Mouse (Mus musculus) lung, adult 2 months (tissue): ENCODE measurements at regions not wholly inside any gene's neighbourhood (a gene's known extent, or its start where the extent isn't known, plus 50 kb on each side); places are given as distances from the start of the nearest gene placed in this dataset.

Source experiments
- DNase-seq: peaks from one replicate; pipeline ENCODE4 v3.0.0; 2022
- H3K4me1 ChIP-seq: fragments of 200-500 bp; 2 replicates; pipeline ENCODE4 v1.6.1; 2011; ENCODE audit warnings: low read length; ENCODE audit not compliant: control insufficient read depth, insufficient read depth
- H3K4me3 ChIP-seq: fragments of 200-500 bp; replicated peaks from 2 replicates; pipeline ENCODE3; 2011; ENCODE audit warnings: low read depth, mild to moderate bottlenecking, control low read depth, low read length; ENCODE audit errors: extremely low read depth
- CTCF ChIP-seq: fragments of 200-500 bp; IDR thresholded peaks from 2 replicates; pipeline ENCODE4 v1.5.1; 2011; ENCODE audit warnings: mild to moderate bottlenecking, low read length, control low read depth; ENCODE audit not compliant: insufficient read depth
- POLR2A ChIP-seq: fragments of 200-500 bp; IDR thresholded peaks from 2 replicates; pipeline ENCODE4 v1.6.1; 2011; ENCODE audit warnings: low read depth, mild to moderate bottlenecking, control low read depth, low read length, borderline replicate concordance; ENCODE audit errors: extremely low read depth
- WGBS: fragments of 180-500 bp; shearing (Covaris S2); methylation state at CpG from one replicate; pipeline ENCODE4 v1.1.7; 2018; 5-methylcytosine and 5-hydroxymethylcytosine counted together

DNA sequence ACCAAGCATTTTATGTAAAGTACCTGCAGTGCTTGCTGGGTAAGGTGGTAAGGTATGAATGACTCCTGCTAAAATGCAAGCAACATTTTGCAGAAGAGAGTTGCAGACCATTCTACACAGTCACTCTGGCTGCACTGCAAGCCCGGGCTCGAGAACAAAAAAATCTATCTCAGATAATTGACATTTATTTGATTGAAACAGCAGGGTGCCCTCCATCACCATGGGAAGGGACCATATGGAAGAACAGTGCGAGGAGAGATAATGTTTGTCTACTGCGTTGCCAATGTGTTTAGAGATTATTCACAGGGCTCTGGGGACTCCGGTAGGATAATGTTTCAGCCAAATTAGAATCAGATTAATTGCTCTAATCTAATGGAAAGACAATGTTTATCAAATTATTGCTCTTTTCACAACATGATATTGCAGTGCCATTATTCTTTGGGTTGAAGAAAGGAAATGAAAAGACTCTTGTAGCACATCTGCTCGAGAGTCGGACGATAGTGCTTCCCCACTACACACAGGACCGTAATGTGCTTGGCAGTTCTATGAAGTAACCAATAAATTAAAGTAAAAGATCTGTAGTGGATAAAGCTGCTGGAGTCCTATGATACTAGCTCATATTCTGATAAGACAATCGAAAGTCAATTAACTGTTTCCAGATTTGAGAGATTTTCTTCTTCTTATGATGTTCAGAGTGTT is 85.3 kb upstream of the Map3k7 start:
- no peak overlapping the region for H3K4me3 ChIP-seq
- no peak for DNase-seq
- H3K4me1 ChIP-seq: no peaks in the 10 kb centered on the region
- TF ChIP-seq CTCF: no peak
- no peak for TF ChIP-seq POLR2A
- 53% methylated on average over 10 of the region's 10 CpGs for WGBS

DNA sequence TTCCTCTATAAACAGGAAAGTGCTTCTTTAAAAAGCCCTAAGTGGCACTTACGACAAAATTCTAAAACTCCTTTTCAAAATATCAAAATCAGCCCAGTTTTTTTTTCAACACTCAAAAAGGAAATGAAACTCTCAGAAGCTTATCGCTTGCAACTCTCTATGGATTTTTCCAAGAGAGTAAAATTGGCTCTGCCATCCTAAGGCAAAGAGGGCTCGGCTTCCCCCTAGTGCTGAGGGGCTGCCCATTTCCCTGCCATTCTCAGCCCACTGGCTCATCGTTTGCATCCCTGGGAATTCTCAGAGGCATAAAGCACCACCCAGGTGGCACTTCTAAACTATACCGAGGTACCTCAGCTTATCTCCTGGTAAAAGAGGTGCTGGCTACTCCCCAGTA is 84.7 kb upstream of the Map3k7 start:
- TF ChIP-seq POLR2A (no peak), CTCF (no peak)
- H3K4me1 ChIP-seq: no peaks in the 10 kb centered on the region
- no peak overlapping the region for H3K4me3 ChIP-seq
- 33% methylated on average over 5 of the region's 5 CpGs for WGBS
- no peak for DNase-seq

DNA sequence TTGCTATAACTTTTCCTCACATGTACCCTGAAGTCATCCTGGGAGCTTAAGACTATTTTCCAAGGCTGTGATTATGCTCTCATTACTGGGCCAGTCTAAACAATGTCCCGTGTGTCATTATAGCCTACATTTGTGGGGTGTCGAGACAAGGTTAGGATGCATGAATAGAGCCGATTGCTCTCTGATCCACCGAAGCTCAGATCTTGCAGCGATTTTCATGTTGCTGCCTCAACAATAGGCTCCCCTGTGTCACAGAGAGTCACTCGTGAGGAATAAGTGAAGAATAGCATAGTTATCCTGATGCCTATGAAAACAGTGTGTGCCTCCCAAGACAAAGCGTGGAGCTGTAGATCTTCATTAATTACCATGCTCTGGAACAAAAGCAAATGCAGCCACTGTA is 83.7 kb upstream of the Map3k7 start:
- 82% methylated on average over 7 of the region's 7 CpGs for WGBS
- H3K4me1 ChIP-seq: no peaks in the 10 kb centered on the region
- no peak overlapping the region for H3K4me3 ChIP-seq
- no peak for DNase-seq
- TF ChIP-seq POLR2A (no peak), CTCF (no peak)

DNA sequence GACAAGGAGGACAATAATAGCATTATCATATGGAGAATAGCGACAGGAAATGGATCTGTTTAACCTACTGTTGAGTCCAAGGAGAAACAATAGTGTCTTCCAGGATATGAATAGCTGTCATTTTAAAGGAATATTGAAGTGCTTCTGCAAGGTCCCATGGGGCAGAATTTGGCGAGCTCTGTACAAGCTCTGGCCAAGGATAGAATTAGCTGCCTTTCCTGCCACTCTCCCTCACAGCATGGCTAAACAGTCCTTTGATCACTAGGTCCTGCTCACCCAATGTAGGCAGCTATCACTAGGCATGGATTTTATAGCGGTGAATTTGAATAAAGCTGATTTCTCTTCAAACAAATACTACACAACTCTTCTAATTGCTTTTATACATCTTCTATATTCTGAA is 74.2 kb upstream of the Map3k7 start:
- Histone ChIP-seq H3K4me1 (no peaks in the 10 kb centered on the region), H3K4me3 (no peak overlapping the region)
- DNase-seq: no peak
- WGBS: 53% methylated on average over 3 of the region's 3 CpGs
- TF ChIP-seq CTCF: no peak
- no peak for TF ChIP-seq POLR2A

DNA sequence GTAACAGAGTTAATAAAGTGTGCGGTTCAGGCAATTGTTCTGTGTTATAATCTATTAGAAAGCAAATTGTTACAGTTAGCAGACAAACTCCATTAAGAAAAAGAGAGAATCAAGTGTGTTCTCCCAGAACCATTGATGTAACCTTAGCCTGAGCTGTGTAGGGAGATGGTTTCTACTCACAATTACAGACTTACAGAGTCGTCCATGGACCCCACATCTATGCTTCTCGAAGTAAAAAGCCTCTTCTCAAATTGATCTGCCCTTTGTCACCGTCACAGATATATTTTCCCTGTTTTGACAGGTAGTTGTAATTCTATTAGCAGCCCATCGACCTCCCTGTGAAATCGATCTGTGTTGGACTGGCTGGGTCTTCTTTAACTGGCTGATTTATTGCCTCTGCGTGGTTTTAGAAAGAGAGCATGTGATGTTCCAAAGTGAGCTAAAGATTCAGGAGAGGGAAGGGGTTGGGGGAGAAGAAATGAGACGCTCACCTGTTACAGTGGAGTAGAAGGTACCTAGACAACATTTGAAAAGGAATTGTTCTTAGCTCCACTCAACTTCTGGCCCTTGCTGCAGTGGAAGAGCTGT is 54.7 kb upstream of the Map3k7 start:
- Histone ChIP-seq H3K4me3 (no peak overlapping the region), H3K4me1 (no peaks in the 10 kb centered on the region)
- TF ChIP-seq CTCF: no peak
- TF ChIP-seq POLR2A: no peak
- no peak for DNase-seq
- WGBS: 75% methylated on average over 8 of the region's 8 CpGs
